Mouse (Mus musculus) CH12.LX (cell line): ENCODE results near the gene Cdkl5.

ENCODE experiments used
- CTCF ChIP-seq, 2 experiments: IDR thresholded peaks in 1 of 2; conservative IDR thresholded peaks in 1 of 2; 2 replicates each; pipeline ENCODE4 v1.5.1; 2011 to 2012; ENCODE audit warnings: low read depth in 2 of 2, low read length in 2 of 2, improper control_type of control experiment in 1 of 2, inconsistent platforms in 1 of 2, mild to moderate bottlenecking in 1 of 2, moderate library complexity in 1 of 2
- ETS1 ChIP-seq: conservative IDR thresholded peaks from 2 replicates; pipeline ENCODE4 v1.6.1; 2012; ENCODE audit warnings: low read depth, mild to moderate bottlenecking, inconsistent platforms, low read length, improper control_type of control experiment, moderate library complexity
- POLR2A ChIP-seq: IDR thresholded peaks from 2 replicates; pipeline ENCODE4 v1.6.1; 2011; ENCODE audit warnings: low read depth, mild to moderate bottlenecking, improper control_type of control experiment, low read length
- RAD21 ChIP-seq: IDR thresholded peaks from 2 replicates; pipeline ENCODE4 v1.6.1; 2011; ENCODE audit warnings: low read depth, mild to moderate bottlenecking, low read length, improper control_type of control experiment, moderate library complexity
- SIN3A ChIP-seq: IDR thresholded peaks from 2 replicates; pipeline ENCODE4 v1.6.1; 2012; ENCODE audit warnings: low read length, improper control_type of control experiment, inconsistent platforms
- USF1 ChIP-seq: IDR thresholded peaks from 2 replicates; pipeline ENCODE4 v1.6.1; 2014; ENCODE audit warnings: low read depth, mild to moderate bottlenecking, inconsistent platforms, low read length, improper control_type of control experiment
- ZC3H11A ChIP-seq: IDR thresholded peaks from 2 replicates; pipeline ENCODE4 v1.6.1; 2012; ENCODE audit warnings: low read depth, mild to moderate bottlenecking, inconsistent platforms, low read length, improper control_type of control experiment

- no peak for TF ChIP-seq POLR2A
- no peak for TF ChIP-seq ETS1
- TF ChIP-seq USF1 = no peak
- TF ChIP-seq SIN3A = no peak
- no peak for TF ChIP-seq ZC3H11A
- no peak for TF ChIP-seq RAD21
- TF ChIP-seq CTCF (conservative IDR thresholded peaks at IDR 0.05 in 1 of 2, IDR thresholded peaks at IDR 0.05 in 1 of 2; ENCODE audit: low read depth in 2 of 2, low read length in 2 of 2) = no peak
These were observed 87.6 kb downstream of the Cdkl5 start, which contains the start of gene Gja6 for GRCm38 (mm10) chrX:160906952-160907351.
